Mouse (Mus musculus): ENCODE results near the gene Olfr512.

- no peak for TF ChIP-seq CTCF (IDR thresholded peaks at IDR 0.05)
- TF ChIP-seq POLR2A (IDR thresholded peaks at IDR 0.05; ENCODE audit: insufficient read depth, low read depth, low read length) = no peak
Observed at GRCm38 (mm10) chr7:108678886-108679285, 34.2 kb upstream of the Olfr512 start.
